Mouse (Mus musculus) liver, adult 2 months (tissue): ENCODE results near the gene Tssk1. TPM values are rescaled to one million over a fixed set of nuclear protein-coding genes. Genes with fewer than 3 reads are reported as not detected.
A peak's percentile ranks its signal among the peaks of the same experiment; 100 is the strongest.

ENCODE experiments used
- DNase-seq: peaks from one replicate; pipeline ENCODE4 v3.0.0-alpha.2; 2011; ENCODE audit warnings: low read depth, low spot score; ENCODE audit errors: extremely low read depth
- H3K27ac ChIP-seq: fragments of 200-500 bp; replicated peaks from 2 replicates; pipeline ENCODE4 v1.5.1; 2012; ENCODE audit warnings: low read depth, mild to moderate bottlenecking, control low read depth, inconsistent platforms, low read length; ENCODE audit not compliant: insufficient read depth
- H3K27me3 ChIP-seq: fragments of 200-500 bp; 2 replicates; pipeline ENCODE4 v1.6.1; 2012; ENCODE audit warnings: mild to moderate bottlenecking, moderate library complexity, low read length, inconsistent platforms; ENCODE audit not compliant: control insufficient read depth, insufficient read depth
- H3K36me3 ChIP-seq: fragments of 200-500 bp; 2 replicates; pipeline ENCODE4 v1.6.1; 2012; ENCODE audit warnings: low read length, inconsistent platforms; ENCODE audit not compliant: control insufficient read depth, insufficient read depth
- H3K4me1 ChIP-seq: fragments of 200-500 bp; 2 replicates; pipeline ENCODE4 v1.6.1; 2011; ENCODE audit warnings: low read length; ENCODE audit not compliant: control insufficient read depth, insufficient read depth
- H3K4me3 ChIP-seq: fragments of 200-500 bp; 2 replicates; pipeline ENCODE4 v1.5.1; 2011; ENCODE audit warnings: low read depth, mild to moderate bottlenecking, control low read depth, low read length, moderate library complexity; ENCODE audit not compliant: insufficient read depth
- H3K79me2 ChIP-seq: fragments of 200-500 bp; 2 replicates; pipeline ENCODE4 v1.6.1; 2012; ENCODE audit warnings: inconsistent platforms, mild to moderate bottlenecking, low read length, moderate library complexity; ENCODE audit not compliant: control insufficient read depth, insufficient read depth
- H3K9ac ChIP-seq: fragments of 200-500 bp; 2 replicates; pipeline ENCODE4 v1.6.1; 2012; ENCODE audit warnings: low read depth, mild to moderate bottlenecking, control low read depth, inconsistent platforms, low read length
- CTCF ChIP-seq: fragments of 200-500 bp; IDR thresholded peaks from 2 replicates; pipeline ENCODE4 v1.5.1; 2011; ENCODE audit warnings: low read depth, low read length, control low read depth
- POLR2A ChIP-seq: fragments of 200-500 bp; IDR thresholded peaks from 2 replicates; pipeline ENCODE4 v1.6.1; 2011; ENCODE audit warnings: low read length, control low read depth; ENCODE audit not compliant: insufficient read depth; ENCODE audit errors: extremely low read depth
- WGBS: fragments of 180-500 bp; shearing (Covaris S2); methylation state at CpG from one replicate; pipeline ENCODE4 v1.1.7; 2018; 5-methylcytosine and 5-hydroxymethylcytosine counted together
- polyA plus RNA-seq: library from polyadenylated mRNA; depleted of rRNA; stranded (reverse); fragments of >200 nt; gene quantifications from 2 replicates; pipeline ENCODE4 v1.2.3, GENCODE M21; 2012
- total RNA-seq: library from RNA; depleted of rRNA; stranded (reverse); fragments of >200 nt; gene quantifications from 2 replicates; pipeline ENCODE4 v1.2.3, GENCODE M21; 2014

Gene Tssk1
- total and polyA plus RNA-seq, 2 experiments, result 0.06 to 0.09 TPM

GRCm38 (mm10) chr16:17853263-17853662 lies 40.8 kb upstream of the Tssk1 start:
- WGBS, result 87% methylated on average over 2 of the region's 2 CpGs
- no peaks in the 10 kb centered on the region for H3K4me1 ChIP-seq
- H3K4me3 ChIP-seq, result no peak overlapping the region
- no peak overlapping the region for H3K27ac ChIP-seq
- no peak for TF ChIP-seq CTCF
- TF ChIP-seq POLR2A, result no peak
- peaks cover 55% of the 10 kb centered on the region for H3K36me3 ChIP-seq
- no peaks in the 10 kb centered on the region for H3K79me2 ChIP-seq
- no peak overlapping the region for H3K9ac ChIP-seq
- DNase-seq, result no peak
- no peaks in the 10 kb centered on the region for H3K27me3 ChIP-seq

DNA sequence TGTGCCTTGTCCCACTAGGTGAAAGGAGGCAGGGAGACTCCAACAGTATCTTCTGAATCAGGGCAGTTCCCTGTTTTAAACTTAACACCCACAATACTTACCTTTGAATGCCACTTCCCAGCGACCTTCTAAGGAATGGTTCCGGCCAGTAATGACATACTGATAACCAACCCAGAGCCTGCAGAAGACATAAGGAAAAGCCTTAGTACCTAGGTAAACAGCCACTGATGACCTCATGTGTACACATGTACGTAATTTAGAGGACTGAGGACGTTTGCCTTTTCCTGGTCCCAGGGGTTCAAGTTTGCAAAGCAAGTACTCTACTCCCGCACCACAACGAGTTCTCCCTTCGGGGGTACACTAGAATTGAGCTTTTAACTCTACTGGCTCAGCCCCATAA lies 36.9 kb upstream of the Tssk1 start:
- Histone ChIP-seq H3K27ac (no peak overlapping the region), H3K4me3 (no peak overlapping the region), H3K4me1 (no peaks in the 10 kb centered on the region), H3K36me3 (peaks cover 48% of the 10 kb centered on the region), H3K27me3 (no peaks in the 10 kb centered on the region), H3K79me2 (no peaks in the 10 kb centered on the region), H3K9ac (no peak overlapping the region)
- 80% methylated on average over 7 of the region's 7 CpGs for WGBS
- no peak for DNase-seq
- no peak for TF ChIP-seq POLR2A
- TF ChIP-seq CTCF, result no peak

DNA sequence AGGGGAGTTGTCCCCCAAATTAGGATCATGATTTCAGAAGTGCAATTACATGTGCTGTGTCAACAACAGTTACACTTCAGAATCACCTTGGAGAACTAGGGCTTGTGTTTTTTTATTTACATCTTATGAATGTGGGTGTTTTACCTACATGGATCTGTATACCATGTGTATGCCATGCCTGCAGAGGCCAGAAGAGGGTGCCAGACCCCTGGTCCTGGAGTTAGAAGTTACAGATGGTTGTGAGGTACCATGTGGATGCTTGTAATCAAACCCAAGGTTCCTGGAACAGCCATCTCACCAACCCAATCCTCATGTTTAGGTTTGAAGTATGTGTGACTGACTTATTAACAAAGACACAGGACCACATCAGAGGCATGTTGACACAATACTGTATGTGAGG lies 35.4 kb upstream of the Tssk1 start:
- Histone ChIP-seq H3K27me3 (no peaks in the 10 kb centered on the region), H3K79me2 (no peaks in the 10 kb centered on the region), H3K36me3 (peaks cover 42% of the 10 kb centered on the region), H3K27ac (no peak overlapping the region), H3K9ac (no peak overlapping the region), H3K4me1 (no peaks in the 10 kb centered on the region), H3K4me3 (no peak overlapping the region)
- TF ChIP-seq POLR2A (no peak), CTCF (peak; percentile 60)
- DNase-seq, result no peak

DNA sequence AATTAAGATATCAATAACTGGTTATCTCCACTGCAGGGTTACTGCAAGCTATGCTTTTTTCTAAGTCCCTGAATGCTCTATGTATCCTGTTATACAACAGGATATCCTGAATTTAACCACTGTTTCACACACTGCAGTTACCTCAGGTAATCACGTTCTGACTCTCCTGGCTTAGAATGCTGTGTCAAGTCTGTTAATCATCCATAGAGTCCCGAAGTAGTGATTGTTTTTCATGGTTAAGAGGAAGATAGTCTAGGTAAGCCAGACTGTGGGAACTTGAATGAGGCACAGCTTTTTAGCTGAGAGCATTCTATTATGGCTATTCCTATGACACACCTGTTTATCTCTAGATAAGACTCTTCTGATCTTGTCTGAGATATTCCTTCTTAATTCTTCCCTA lies 28.7 kb upstream of the Tssk1 start:
- H3K79me2 ChIP-seq, result peaks cover 16% of the 10 kb centered on the region; the same call in 1 of the 2 replicates
- no peaks in the 10 kb centered on the region for H3K27me3 ChIP-seq
- TF ChIP-seq POLR2A, result no peak
- TF ChIP-seq CTCF, result no peak
- no peak overlapping the region for H3K9ac ChIP-seq
- WGBS, result 8% methylated on average over 2 of the region's 2 CpGs
- H3K4me3 ChIP-seq, result no peak overlapping the region
- H3K4me1 ChIP-seq, result peaks cover 4% of the 10 kb centered on the region
- H3K36me3 ChIP-seq, result peaks cover 6% of the 10 kb centered on the region
- DNase-seq, result no peak
- no peak overlapping the region for H3K27ac ChIP-seq

- Histone ChIP-seq H3K27me3 (no peaks in the 10 kb centered on the region), H3K4me1 (peaks cover 4% of the 10 kb centered on the region), H3K4me3 (no peak overlapping the region), H3K27ac (no peak overlapping the region), H3K36me3 (peaks cover 11% of the 10 kb centered on the region), H3K79me2 (peaks cover 16% of the 10 kb centered on the region; the same call in 1 of the 2 replicates), H3K9ac (no peak overlapping the region)
- WGBS, result 37% methylated on average over 6 of the region's 6 CpGs
- peak; percentile 60 for DNase-seq
- TF ChIP-seq POLR2A (no peak), CTCF (no peak)
Observed at GRCm38 (mm10) chr16:17865770-17866169, 28.3 kb upstream of the Tssk1 start.

GRCm38 (mm10) chr16:17871248-17871647 lies 22.8 kb upstream of the Tssk1 start:
- TF ChIP-seq CTCF (no peak), POLR2A (no peak)
- Histone ChIP-seq H3K36me3 (peaks cover 20% of the 10 kb centered on the region), H3K27me3 (no peaks in the 10 kb centered on the region), H3K4me1 (peaks cover 13% of the 10 kb centered on the region), H3K27ac (no peak overlapping the region), H3K9ac (no peak overlapping the region), H3K79me2 (peaks cover 34% of the 10 kb centered on the region), H3K4me3 (no peak overlapping the region)
- DNase-seq, result no peak
- 81% methylated on average over 5 of the region's 5 CpGs for WGBS
